Mouse (Mus musculus) erythroblast, embryonic 14.5 days (primary cell): Measurements from ENCODE around the gene Rp2.

ENCODE experiments used
- GATA1 ChIP-seq: IDR thresholded peaks from 2 replicates; pipeline ENCODE4 v1.6.1; 2012; ENCODE audit warnings: low read length, inconsistent platforms, mixed read lengths
- TAL1 ChIP-seq: IDR thresholded peaks from 3 replicates; pipeline ENCODE4 v1.6.1; 2012; ENCODE audit warnings: low read length, inconsistent platforms, mixed read lengths

- TF ChIP-seq TAL1: no peak
- TF ChIP-seq GATA1: no peak
These were observed 31.5 kb upstream of the Rp2 start for GRCm38 (mm10) chrX:20332756-20333155.
